Mouse (Mus musculus) embryonic fibroblast, embryonic 13.5 days (primary cell): ENCODE measurements around the gene Lrrc4c.

Experiments
- CTCF ChIP-seq: IDR thresholded peaks from 2 replicates; pipeline ENCODE4 v1.5.1; 2011; ENCODE audit warnings: mild to moderate bottlenecking, control low read depth, low read length, moderate library complexity, borderline replicate concordance; ENCODE audit not compliant: insufficient read depth
- POLR2A ChIP-seq: IDR thresholded peaks from 2 replicates; pipeline ENCODE4 v1.6.1; 2011; ENCODE audit warnings: low read depth, mild to moderate bottlenecking, control low read depth, low read length, moderate library complexity

- TF ChIP-seq CTCF (no peak), POLR2A (no peak)
Measured at GRCm38 (mm10) chr2:96402514-96402913, 84.5 kb downstream of the Lrrc4c start.
